Mouse (Mus musculus) hindbrain, postnatal 0 days (tissue): ENCODE results near the gene Pptc7. TPM values are rescaled to one million over a fixed set of nuclear protein-coding genes. Genes with fewer than 3 reads are reported as not detected.

Source experiments
- ATAC-seq: fragments of 200-750 bp; cut with Nextera tagmentation; 2 replicates; pipeline ENCODE4 v1.8.0; 2017; ENCODE audit warnings: mild to moderate bottlenecking, moderate TSS enrichment, moderate library complexity
- DNase-seq: peaks from one replicate; pipeline ENCODE4 v3.0.0-alpha.2; 2015; ENCODE audit warnings: low spot score
- H3K27ac ChIP-seq: fragments of 300-500 bp; sonication (generic); 2 replicates; pipeline ENCODE4 v1.5.1; 2014; ENCODE audit warnings: mild to moderate bottlenecking
- H3K27me3 ChIP-seq: fragments of 300-500 bp; sonication (generic); 2 replicates; pipeline ENCODE4 v1.6.1; 2014; ENCODE audit warnings: low read length, mixed read lengths; ENCODE audit not compliant: insufficient read depth
- H3K36me3 ChIP-seq: fragments of 300-500 bp; sonication (generic); 2 replicates; pipeline ENCODE4 v1.6.1; 2014; ENCODE audit warnings: low read length, mixed read lengths; ENCODE audit not compliant: insufficient read depth
- H3K4me1 ChIP-seq: fragments of 300-500 bp; sonication (generic); 2 replicates; pipeline ENCODE4 v1.6.1; 2014; ENCODE audit warnings: antibody characterized with exemption, low read length, mixed read lengths; ENCODE audit not compliant: insufficient read depth
- H3K4me2 ChIP-seq: fragments of 300-500 bp; sonication (generic); 2 replicates; pipeline ENCODE4 v1.6.1; 2014; ENCODE audit warnings: low read depth, mild to moderate bottlenecking, low read length, moderate library complexity, mixed read lengths
- H3K4me3 ChIP-seq: fragments of 300-500 bp; sonication (generic); 2 replicates; pipeline ENCODE4 v1.5.1; 2014; ENCODE audit warnings: low read length
- H3K9ac ChIP-seq: fragments of 300-500 bp; sonication (generic); replicated peaks from 2 replicates; pipeline ENCODE4 v1.6.1; 2014; ENCODE audit warnings: mild to moderate bottlenecking, low read length, moderate library complexity, mixed read lengths
- H3K9me3 ChIP-seq: fragments of 300-500 bp; sonication (generic); 2 replicates; pipeline ENCODE4 v1.6.1; 2016; ENCODE audit warnings: low read length, mixed read lengths
- CTCF ChIP-seq: IDR thresholded peaks from 2 replicates; pipeline ENCODE4 v1.5.1; 2016; ENCODE audit warnings: antibody characterized with exemption, control low read depth, low read depth
- WGBS: fragments of 180-500 bp; shearing (Covaris S2); extraction: QIAGEN DNeasy Blood & Tissue Kit; methylation state at CpG from one replicate; pipeline ENCODE4 v1.1.7; 2014; 5-methylcytosine and 5-hydroxymethylcytosine counted together
- polyA plus RNA-seq: library from polyadenylated mRNA; unstranded; fragments of >200 nt; fragmentation: Nextera tagmentation; extraction: Ambion mirVana; gene quantifications from 2 replicates; pipeline ENCODE4 v1.2.1, GENCODE M21; 2015
- total RNA-seq: library from RNA; depleted of rRNA; stranded (reverse); fragments of >200 nt; gene quantifications from 2 replicates; pipeline ENCODE4 v1.2.3, GENCODE M21; 2014

Pptc7 gene
- total and polyA plus RNA-seq, 2 experiments from 2014 or later, result 7.2 to 18.7 TPM

DNA sequence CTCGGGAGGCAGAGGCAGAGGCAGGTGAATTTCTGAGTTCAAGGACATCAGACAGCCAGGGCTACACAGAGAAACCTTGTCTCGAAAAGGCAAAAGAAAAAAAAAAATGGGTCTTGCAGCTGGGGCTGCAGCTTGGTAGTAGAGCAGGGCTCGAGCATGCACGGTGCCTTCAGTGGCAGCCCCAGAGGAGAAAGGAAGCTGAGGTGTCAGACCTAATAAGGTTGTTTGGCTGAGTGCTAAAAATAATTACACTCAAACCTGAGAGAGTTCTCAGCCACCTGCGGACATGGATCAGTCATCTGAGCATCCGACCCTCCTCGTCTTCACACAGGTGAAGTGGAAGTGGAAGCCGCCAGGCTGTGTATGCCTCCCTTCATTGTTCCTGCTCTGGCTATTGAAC, 26.5 kb downstream of the Pptc7 start:
- peaks cover 8% of the 10 kb centered on the region for H3K4me1 ChIP-seq
- no peaks in the 10 kb centered on the region for H3K9me3 ChIP-seq
- H3K4me2 ChIP-seq, result no peak overlapping the region
- H3K27me3 ChIP-seq, result no peaks in the 10 kb centered on the region
- no peak overlapping the region for H3K27ac ChIP-seq
- 86% methylated on average over 8 of the region's 8 CpGs for WGBS
- peaks cover 5% of the 10 kb centered on the region; the same call in 1 of the 2 replicates for H3K36me3 ChIP-seq
- DNase-seq, result no peak
- no peak for ATAC-seq
- no peak for TF ChIP-seq CTCF
- no peak overlapping the region for H3K9ac ChIP-seq
- H3K4me3 ChIP-seq, result no peak overlapping the region

DNA sequence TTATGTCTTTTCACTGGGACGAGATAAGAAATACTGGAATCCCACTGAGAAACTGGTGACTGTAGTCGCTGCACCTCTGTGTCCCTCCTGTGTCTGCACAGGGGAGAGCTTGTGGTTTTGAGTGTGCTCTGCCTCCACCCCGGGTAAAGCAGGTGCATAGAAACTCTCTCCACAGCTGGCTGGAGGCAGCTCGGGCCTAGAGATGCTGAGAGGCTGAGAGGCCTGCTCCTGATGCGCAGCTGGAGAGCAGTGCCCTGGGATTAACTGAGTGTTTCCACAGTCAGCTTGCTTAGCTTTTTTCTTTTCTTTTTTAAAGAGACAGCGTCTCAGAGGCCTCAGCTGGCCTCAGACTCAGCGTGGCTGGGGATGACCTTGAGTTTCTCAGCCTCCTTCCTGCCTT, 27.5 kb downstream of the Pptc7 start:
- 54% methylated on average over 7 of the region's 7 CpGs for WGBS
- Histone ChIP-seq H3K27ac (no peak overlapping the region), H3K36me3 (peaks cover 5% of the 10 kb centered on the region; the same call in 1 of the 2 replicates), H3K9me3 (no peaks in the 10 kb centered on the region), H3K4me3 (no peak overlapping the region), H3K9ac (no peak overlapping the region), H3K4me1 (peaks cover 8% of the 10 kb centered on the region), H3K4me2 (no peak overlapping the region), H3K27me3 (no peaks in the 10 kb centered on the region)
- no peak for TF ChIP-seq CTCF
- ATAC-seq, result no peak
- DNase-seq, result no peak

- Histone ChIP-seq H3K4me1 (peaks cover 8% of the 10 kb centered on the region), H3K9me3 (no peaks in the 10 kb centered on the region), H3K27me3 (no peaks in the 10 kb centered on the region), H3K36me3 (peaks cover 5% of the 10 kb centered on the region; the same call in 1 of the 2 replicates), H3K9ac (no peak overlapping the region), H3K4me3 (no peak overlapping the region), H3K27ac (peak overlapping the region; percentile 6; the same call in 1 of the 2 replicates), H3K4me2 (no peak overlapping the region)
- no peak for DNase-seq
- WGBS, result 77% methylated on average over 4 of the region's 4 CpGs
- ATAC-seq, result no peak
- no peak for TF ChIP-seq CTCF
Measured at GRCm38 (mm10) chr5:122312346-122312745, 28.2 kb downstream of the Pptc7 start.

GRCm38 (mm10) chr5:122312942-122313684, 28.9 kb downstream of the Pptc7 start:
- H3K36me3 ChIP-seq, result peaks cover 2% of the 10 kb centered on the region; the same call in 1 of the 2 replicates
- no peak overlapping the region for H3K4me2 ChIP-seq
- DNase-seq, result no peak
- H3K4me1 ChIP-seq, result peaks cover 8% of the 10 kb centered on the region
- 84% methylated on average over 17 of the region's 17 CpGs for WGBS
- H3K27ac ChIP-seq, result peak overlapping the region; percentile 6; the same call in 1 of the 2 replicates
- H3K9ac ChIP-seq, result no peak overlapping the region
- H3K9me3 ChIP-seq, result no peaks in the 10 kb centered on the region
- ATAC-seq, result no peak
- TF ChIP-seq CTCF, result no peak
- H3K27me3 ChIP-seq, result no peaks in the 10 kb centered on the region
- no peak overlapping the region for H3K4me3 ChIP-seq

DNA sequence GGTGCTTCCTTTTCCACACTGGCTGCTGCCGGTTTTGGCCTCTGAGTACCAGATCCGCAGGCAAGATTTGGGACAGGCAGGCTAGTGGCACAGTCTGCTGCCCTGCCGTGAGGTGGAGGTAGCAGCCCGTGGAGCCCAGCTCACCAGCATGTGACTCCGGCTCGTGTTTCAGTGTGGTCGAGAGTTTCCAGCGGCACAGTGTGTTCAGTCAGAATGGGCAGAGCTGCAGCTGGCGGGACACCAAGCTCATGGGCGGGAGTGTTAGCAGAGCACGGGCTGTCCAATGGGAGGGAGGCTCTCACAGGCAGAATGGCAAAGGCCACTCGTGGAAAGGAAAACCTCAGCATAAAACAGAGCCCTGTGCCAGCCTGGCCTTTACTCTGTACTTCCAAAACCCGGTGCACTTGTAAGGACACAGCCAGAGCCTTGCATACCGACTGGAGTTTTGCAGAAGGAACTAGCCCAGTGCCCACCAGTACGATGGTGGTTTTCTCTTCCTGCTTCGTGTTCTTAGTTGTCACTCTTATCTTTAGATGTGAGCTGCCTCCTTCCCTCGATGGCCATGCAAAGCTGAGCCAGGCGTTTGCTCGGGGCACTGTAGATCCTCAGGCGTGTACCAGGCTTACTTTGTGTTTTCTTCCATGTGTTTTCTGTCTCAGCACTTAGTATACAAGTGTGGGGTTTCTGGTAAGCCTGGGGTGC, 31.0 kb downstream of the Pptc7 start:
- peak overlapping the region; percentile 62 for H3K27ac ChIP-seq

GRCm38 (mm10) chr5:122317329-122318045, 33.3 kb downstream of the Pptc7 start:
- H3K9ac ChIP-seq, result no peak overlapping the region
- DNase-seq (no peak), ATAC-seq (no peak)
- H3K4me3 ChIP-seq, result no peak overlapping the region
- 66% methylated on average over 11 of the region's 11 CpGs for WGBS
- H3K4me2 ChIP-seq, result no peak overlapping the region
- peaks cover 4% of the 10 kb centered on the region for H3K4me1 ChIP-seq
- peaks cover 4% of the 10 kb centered on the region; the same call in 1 of the 2 replicates for H3K36me3 ChIP-seq
- TF ChIP-seq CTCF, result no peak
- no peaks in the 10 kb centered on the region for H3K9me3 ChIP-seq
- no peaks in the 10 kb centered on the region for H3K27me3 ChIP-seq
- H3K27ac ChIP-seq, result peak overlapping the region; percentile 5; the same call in 1 of the 2 replicates

More for the DNA sequence above, 31.0 kb downstream of the Pptc7 start:
- H3K9ac ChIP-seq, result no peak overlapping the region
- peaks cover 8% of the 10 kb centered on the region for H3K4me1 ChIP-seq
- no peaks in the 10 kb centered on the region for H3K27me3 ChIP-seq
- no peak overlapping the region for H3K4me3 ChIP-seq
- H3K9me3 ChIP-seq, result no peaks in the 10 kb centered on the region
- peak; percentile 49 for TF ChIP-seq CTCF
- no peak overlapping the region for H3K4me2 ChIP-seq
- 56% methylated on average over 20 of the region's 20 CpGs for WGBS
- DNase-seq (peak; percentile 83), ATAC-seq (peak; percentile 88)
- 0 out of 2 replicates have a peak, but pooled peaks cover 4% of the 10 kb centered on the region for H3K36me3 ChIP-seq
